ENCODE assay signal across 17 mouse cellular contexts in the genomic region with DNA sequence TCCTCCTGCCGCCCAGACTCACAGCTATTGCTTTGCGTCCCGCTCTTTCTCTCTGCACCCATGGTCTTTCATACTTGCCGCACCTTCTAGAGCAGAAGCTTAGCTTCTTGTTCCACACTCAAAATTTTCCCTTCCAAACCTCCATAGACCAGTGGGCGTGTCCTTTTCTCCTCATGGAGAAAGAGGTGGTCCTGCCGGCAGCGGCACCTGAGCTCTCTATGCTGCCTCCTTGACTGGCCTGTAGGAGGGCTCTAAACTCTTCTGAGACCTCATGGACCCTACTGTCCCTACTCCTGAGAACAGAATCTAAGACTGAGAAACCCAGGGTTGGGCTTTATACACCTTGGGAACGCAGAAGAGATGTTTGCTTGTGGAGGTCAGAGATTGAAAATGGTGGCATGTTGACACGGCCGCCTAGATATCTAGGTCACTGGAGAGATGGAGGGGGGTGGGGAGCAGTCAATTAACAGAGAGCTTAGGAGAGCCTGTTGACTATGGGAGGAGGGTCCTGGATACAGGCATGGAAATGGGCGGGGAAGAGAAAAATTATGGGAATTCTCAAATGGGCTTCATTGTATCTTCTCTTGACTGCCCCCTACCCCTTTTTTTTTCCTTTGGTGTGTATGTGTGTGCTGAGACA. TPM values are rescaled to one million over a fixed set of nuclear protein-coding genes. Genes with fewer than 3 reads are reported as not detected.
A peak's percentile ranks its signal among the peaks of the same experiment; 100 is the strongest.
DNase-seq lines count a peak whose midpoint lies in the region; ATAC-seq and TF ChIP-seq lines count a peak whose summit lies in the region.
"Had no signal": no experiment of that assay in that cellular context is flagged by ENCODE, and none has a peak within 500 bp of the region (broad histone marks: within the 10 kb centered on the region; RNA-seq: fewer than 3 reads in every experiment).

No protein-coding gene starts in this region.

- TF ChIP-seq POLR2A in spleen, adult 2 months (IDR thresholded peaks at IDR 0.05; ENCODE audit: low read depth, low read length) = no peak

- no peak for ATAC-seq in heart, embryonic 14.5 days (ENCODE audit: insufficient number of reproducible peaks, insufficient read depth, low FRiP score, low read depth)
- no peak for ATAC-seq in liver, embryonic 13.5 days (ENCODE audit: low read depth)
- no peak for ATAC-seq in erythroblast, adult 5-6 weeks (replicated peaks; ENCODE audit: low FRiP score, poor library complexity, severe bottlenecking)
- ATAC-seq: Patski had no signal

- intact Hi-C loops in heart, postnatal 14 days (cut with DNase I) = no loop called here

- H3K4me2 ChIP-seq in heart, embryonic 14.5 days (ENCODE audit: low read length) = peak overlapping the region; percentile 18; the same call in 1 of the 2 replicates
- no peak overlapping the region for H3K4me2 ChIP-seq in liver, embryonic 13.5 days
- H3K4me2 ChIP-seq: hindbrain, embryonic 12.5 days; neural tube, embryonic 15.5 days had no signal

- H3K27ac ChIP-seq in heart, embryonic 14.5 days (replicated peaks in 1 of 2; ENCODE audit: control insufficient read depth in 1 of 2, insufficient read depth in 1 of 2, low read depth in 2 of 2, low read length in 2 of 2) = 0 out of 4 replicates have a peak overlapping the region, but pooled peaks of 1 of the 2 experiments have one; percentile 10
- H3K27ac ChIP-seq in spleen, adult 2 months (ENCODE audit: insufficient read depth, low read length) = peak overlapping the region; percentile 10
- peak overlapping the region; percentile 41 for H3K27ac ChIP-seq in liver, embryonic 13.5 days
- H3K27ac ChIP-seq: hindbrain, embryonic 12.5 days; neural tube, embryonic 15.5 days had no signal

- no peaks in the 10 kb centered on the region for H3K36me3 ChIP-seq in heart, embryonic 14.5 days (ENCODE audit: control insufficient read depth, insufficient read depth, low read length)
- no peaks in the 10 kb centered on the region for H3K36me3 ChIP-seq in spleen, adult 2 months (ENCODE audit: control insufficient read depth, insufficient read depth, low read length)
- H3K36me3 ChIP-seq in liver, embryonic 13.5 days = no peaks in the 10 kb centered on the region
- H3K36me3 ChIP-seq: hindbrain, embryonic 12.5 days; limb, embryonic 10.5 days; neural tube, embryonic 15.5 days had no signal

- WGBS in heart, embryonic 14.5 days = 78% methylated on average over 11 of the region's 11 CpGs
- WGBS in spleen, adult 2 months = 91% methylated on average over 11 of the region's 11 CpGs
- 75% methylated on average over 11 of the region's 11 CpGs for WGBS in liver, embryonic 13.5 days (ENCODE audit: insufficient replicate concordance)

- no peak for DNase-seq in heart, postnatal 14 days
- no peak for DNase-seq in spleen, adult 2 months (ENCODE audit: low read depth in 1 of 2, low spot score in 2 of 2)
- DNase-seq in spleen, postnatal 4 days (ENCODE audit: low spot score in 2 of 2) = no peak
- no peak for DNase-seq in liver, embryonic 13.5 days
- DNase-seq in embryo, embryonic 10 days (ENCODE audit: low spot score) = no peak
- DNase-seq: adrenal gland, adult 8-10 months; gastrocnemius, postnatal 36 days; kidney, adult 11 months had no signal

- H3K9me3 ChIP-seq in heart, embryonic 14.5 days (ENCODE audit: control insufficient read depth, low read length) = no peaks in the 10 kb centered on the region
- H3K9me3 ChIP-seq in liver, embryonic 13.5 days (replicated peaks) = no peaks in the 10 kb centered on the region
- H3K9me3 ChIP-seq: hindbrain, embryonic 12.5 days; limb, embryonic 10.5 days; neural tube, embryonic 15.5 days had no signal

- no peak overlapping the region for H3K9ac ChIP-seq in heart, embryonic 14.5 days (ENCODE audit: low read length)
- no peak overlapping the region for H3K9ac ChIP-seq in liver, embryonic 13.5 days
- H3K9ac ChIP-seq: hindbrain, embryonic 12.5 days; neural tube, embryonic 15.5 days had no signal

- peaks cover 26 to 50% of the 10 kb centered on the region in 2 experiments for H3K4me1 ChIP-seq in heart, embryonic 14.5 days (ENCODE audit: control insufficient read depth in 2 of 2, insufficient read depth in 2 of 2, low read length in 2 of 2)
- peaks cover 26% of the 10 kb centered on the region for H3K4me1 ChIP-seq in spleen, adult 2 months (ENCODE audit: control insufficient read depth, insufficient read depth, insufficient read length)
- H3K4me1 ChIP-seq in liver, embryonic 13.5 days (replicated peaks) = peaks cover 46% of the 10 kb centered on the region
- H3K4me1 ChIP-seq: hindbrain, embryonic 12.5 days; neural tube, embryonic 15.5 days had no signal

- H3K27me3 ChIP-seq in heart, embryonic 14.5 days (ENCODE audit: control insufficient read depth, insufficient read depth, low read length) = no peaks in the 10 kb centered on the region
- H3K27me3 ChIP-seq in spleen, adult 2 months (ENCODE audit: control insufficient read depth, insufficient read depth, low read length) = no peaks in the 10 kb centered on the region
- no peaks in the 10 kb centered on the region for H3K27me3 ChIP-seq in liver, embryonic 13.5 days
- H3K27me3 ChIP-seq: hindbrain, embryonic 12.5 days; neural tube, embryonic 15.5 days; Patski had no signal

- TF ChIP-seq CTCF in spleen, adult 2 months (IDR thresholded peaks at IDR 0.05; ENCODE audit: extremely low read depth, insufficient read depth, insufficient read length, insufficient replicate concordance) = no peak

- H3K4me3 ChIP-seq in heart, embryonic 14.5 days (ENCODE audit: control insufficient read depth in 1 of 2, insufficient read depth in 1 of 2, low read depth in 1 of 2, low read length in 2 of 2) = no peak overlapping the region
- no peak overlapping the region for H3K4me3 ChIP-seq in spleen, adult 2 months (ENCODE audit: extremely low read depth, insufficient read depth, insufficient read length)
- no peak overlapping the region for H3K4me3 ChIP-seq in liver, embryonic 13.5 days (replicated peaks)
- H3K4me3 ChIP-seq: hindbrain, embryonic 12.5 days; limb, embryonic 10.5 days; neural tube, embryonic 15.5 days had no signal

RNA-seq across cellular contexts. Expression of a gene that starts 6.7 kb away (rescaled TPM):
- 0.68 and 0.81 TPM in 2 replicates for polyA plus RNA-seq in heart, embryonic 14.5 days (2014; fragmentation: Nextera tagmentation; extraction: Ambion mirVana)
- 1 to 10 TPM; 3.7 to 4.5 TPM for total RNA-seq in heart, postnatal 14 days (2021)
- 0.18 TPM in 1 of 2 replicates, not detected in the other for polyA plus RNA-seq in spleen, adult 2 months (2012; rRNA removed)
- polyA plus RNA-seq in liver, embryonic 13.5 days (2015; fragmentation: Nextera tagmentation; extraction: Ambion mirVana) = 0.29 TPM in 1 of 2 replicates, not detected in the other
- total RNA-seq in erythroblast, adult 5-6 weeks (2015; ENCODE audit: low replicate concordance) = not detected in 2 replicates
- total RNA-seq in erythroblast, adult 5-6 weeks (2017; ENCODE audit: low replicate concordance) = not detected in 2 replicates
- total RNA-seq: adrenal gland, adult 8-10 months; common myeloid progenitor, adult 5-6 weeks; layer of hippocampus, postnatal 14 days; midbrain, postnatal 0 days had no signal

RNA-seq across cellular contexts. Expression of a gene that starts 12.3 kb away (rescaled TPM):
- 257 and 262 TPM in 2 replicates for polyA plus RNA-seq in heart, embryonic 14.5 days (2014; fragmentation: Nextera tagmentation; extraction: Ambion mirVana)
- 100 to 1,000 TPM; 512 to 552 TPM for total RNA-seq in heart, postnatal 14 days (2021)
- 423 and 439 TPM in 2 replicates for polyA plus RNA-seq in spleen, adult 2 months (2012; rRNA removed)
- 29.7 and 29.9 TPM in 2 replicates for polyA plus RNA-seq in liver, embryonic 13.5 days (2015; fragmentation: Nextera tagmentation; extraction: Ambion mirVana)
- 125 and 174 TPM in 2 replicates for total RNA-seq in erythroblast, adult 5-6 weeks (2015; ENCODE audit: low replicate concordance)
- total RNA-seq in erythroblast, adult 5-6 weeks (2017; ENCODE audit: low replicate concordance) = 113 and 122 TPM in 2 replicates

RNA-seq across cellular contexts. Expression of a gene that starts 23.9 kb away (rescaled TPM):
- polyA plus RNA-seq in heart, embryonic 14.5 days (2014; fragmentation: Nextera tagmentation; extraction: Ambion mirVana) = 25.5 and 28.7 TPM in 2 replicates
- total RNA-seq in heart, postnatal 14 days (2021) = 10 to 100 TPM; 21.8 to 25.3 TPM
- 9.2 and 10.7 TPM in 2 replicates for polyA plus RNA-seq in spleen, adult 2 months (2012; rRNA removed)
- 13.0 and 13.5 TPM in 2 replicates for polyA plus RNA-seq in liver, embryonic 13.5 days (2015; fragmentation: Nextera tagmentation; extraction: Ambion mirVana)
- 7.3 and 17.7 TPM in 2 replicates for total RNA-seq in erythroblast, adult 5-6 weeks (2015; ENCODE audit: low replicate concordance)
- 3.9 and 16.5 TPM in 2 replicates for total RNA-seq in erythroblast, adult 5-6 weeks (2017; ENCODE audit: low replicate concordance)

RNA-seq across cellular contexts. Expression of a gene that starts 26.4 kb away (rescaled TPM):
- 8.4 and 8.5 TPM in 2 replicates for polyA plus RNA-seq in heart, embryonic 14.5 days (2014; fragmentation: Nextera tagmentation; extraction: Ambion mirVana)
- 1 to 10 TPM; 1.3 to 1.8 TPM for total RNA-seq in heart, postnatal 14 days (2021)
- polyA plus RNA-seq in spleen, adult 2 months (2012; rRNA removed) = 0.14 and 0.15 TPM in 2 replicates
- polyA plus RNA-seq in liver, embryonic 13.5 days (2015; fragmentation: Nextera tagmentation; extraction: Ambion mirVana) = 0.12 and 0.14 TPM in 2 replicates
- total RNA-seq in erythroblast, adult 5-6 weeks (2015; ENCODE audit: low replicate concordance) = not detected in 2 replicates
- total RNA-seq in erythroblast, adult 5-6 weeks (2017; ENCODE audit: low replicate concordance) = not detected in 2 replicates
- total RNA-seq: common myeloid progenitor, adult 5-6 weeks had no signal

RNA-seq across cellular contexts. Expression of a gene that starts 30.9 kb away (rescaled TPM):
- polyA plus RNA-seq in heart, embryonic 14.5 days (2014; fragmentation: Nextera tagmentation; extraction: Ambion mirVana) = 5.6 and 6.7 TPM in 2 replicates
- total RNA-seq in heart, postnatal 14 days (2021) = 10 to 100 TPM; 28.3 to 28.6 TPM
- polyA plus RNA-seq in spleen, adult 2 months (2012; rRNA removed) = 5.8 and 5.9 TPM in 2 replicates
- polyA plus RNA-seq in liver, embryonic 13.5 days (2015; fragmentation: Nextera tagmentation; extraction: Ambion mirVana) = 0.73 and 0.87 TPM in 2 replicates
- not detected in 2 replicates for total RNA-seq in erythroblast, adult 5-6 weeks (2015; ENCODE audit: low replicate concordance)
- total RNA-seq in erythroblast, adult 5-6 weeks (2017; ENCODE audit: low replicate concordance) = not detected in 2 replicates
